Mouse (Mus musculus): ENCODE results near the gene Rnf144b. TPM values are rescaled to one million over a fixed set of nuclear protein-coding genes. Genes with fewer than 3 reads are reported as not detected.

The Rnf144b gene
- polyA plus RNA-seq, 1 experiment, result 1.3 TPM

GRCm38 (mm10) chr13:47121333-47121889, 1.0 kb upstream of the Rnf144b start:
- WGBS, result 51% methylated on average over 12 of the region's 12 CpGs
- DNase-seq (ENCODE audit: low read depth, low spot score), result no peak

GRCm38 (mm10) chr13:47124449-47124848, 2.0 kb downstream of the Rnf144b start:
- 52% methylated on average over 3 of the region's 3 CpGs for WGBS
- no peak for DNase-seq (ENCODE audit: low read depth, low spot score)

- WGBS, result 85% methylated on average over 6 of the region's 6 CpGs
Measured at GRCm38 (mm10) chr13:47124986-47125385, 2.5 kb downstream of the Rnf144b start.

GRCm38 (mm10) chr13:47125595-47125994, 3.1 kb downstream of the Rnf144b start:
- no peak for DNase-seq (ENCODE audit: low read depth, low spot score)
- 77% methylated on average over 5 of the region's 5 CpGs for WGBS

More at GRCm38 (mm10) chr13:47124986-47125385, 2.5 kb downstream of the Rnf144b start:
- no peak for DNase-seq (ENCODE audit: low read depth, low spot score)

- 65% methylated on average over 4 of the region's 4 CpGs for WGBS
Measured at GRCm38 (mm10) chr13:47129090-47129489, 6.6 kb downstream of the Rnf144b start.

GRCm38 (mm10) chr13:47133058-47133457, 10.6 kb downstream of the Rnf144b start:
- DNase-seq (ENCODE audit: low read depth, low spot score), result no peak
- WGBS, result 72% methylated on average over 8 of the region's 8 CpGs

More at GRCm38 (mm10) chr13:47129090-47129489, 6.6 kb downstream of the Rnf144b start:
- no peak for DNase-seq (ENCODE audit: low read depth, low spot score)

GRCm38 (mm10) chr13:47134836-47135235, 12.4 kb downstream of the Rnf144b start:
- WGBS, result 93% methylated on average over 7 of the region's 7 CpGs
- DNase-seq (ENCODE audit: low read depth, low spot score), result no peak

GRCm38 (mm10) chr13:47135741-47136140, 13.3 kb downstream of the Rnf144b start:
- no peak for DNase-seq (ENCODE audit: low read depth, low spot score)
- 76% methylated on average over 7 of the region's 7 CpGs for WGBS

- WGBS, result 59% methylated on average over 6 of the region's 6 CpGs
Measured at GRCm38 (mm10) chr13:47142764-47143163, 20.3 kb downstream of the Rnf144b start.

GRCm38 (mm10) chr13:47145939-47146338, 23.5 kb downstream of the Rnf144b start:
- WGBS, result 52% methylated on average over 9 of the region's 9 CpGs
- no peak for DNase-seq (ENCODE audit: low read depth, low spot score)

More at GRCm38 (mm10) chr13:47142764-47143163, 20.3 kb downstream of the Rnf144b start:
- DNase-seq (ENCODE audit: low read depth, low spot score), result no peak

- no peak for DNase-seq (ENCODE audit: low read depth, low spot score)
- 54% methylated on average over 7 of the region's 7 CpGs for WGBS
Measured at GRCm38 (mm10) chr13:47146388-47146787, 23.9 kb downstream of the Rnf144b start.

- WGBS, result 68% methylated on average over 11 of the region's 11 CpGs
- DNase-seq (ENCODE audit: low read depth, low spot score), result no peak
Measured at GRCm38 (mm10) chr13:47148573-47148972, 26.1 kb downstream of the Rnf144b start.

GRCm38 (mm10) chr13:47149993-47150392, 27.5 kb downstream of the Rnf144b start:
- no peak for DNase-seq (ENCODE audit: low read depth, low spot score)
- 75% methylated on average over 10 of the region's 10 CpGs for WGBS

- WGBS, result 91% methylated on average over 14 of the region's 14 CpGs
- DNase-seq (ENCODE audit: low read depth, low spot score), result no peak
Measured at GRCm38 (mm10) chr13:47151060-47151459, 28.6 kb downstream of the Rnf144b start.

GRCm38 (mm10) chr13:47152390-47152789, 29.9 kb downstream of the Rnf144b start:
- WGBS, result 35% methylated on average over 7 of the region's 7 CpGs
- DNase-seq (ENCODE audit: low read depth, low spot score), result peak; percentile 27

- WGBS, result 64% methylated on average over 5 of the region's 5 CpGs
- no peak for DNase-seq (ENCODE audit: low read depth, low spot score)
Measured at GRCm38 (mm10) chr13:47153206-47153605, 30.8 kb downstream of the Rnf144b start.

GRCm38 (mm10) chr13:47154866-47155265, 32.4 kb downstream of the Rnf144b start:
- WGBS, result 64% methylated on average over 4 of the region's 4 CpGs
- DNase-seq (ENCODE audit: low read depth, low spot score), result no peak

- 52% methylated on average over 5 of the region's 5 CpGs for WGBS
Measured at GRCm38 (mm10) chr13:47156841-47157240, 34.4 kb downstream of the Rnf144b start.

GRCm38 (mm10) chr13:47162001-47162400, 39.5 kb downstream of the Rnf144b start:
- DNase-seq (ENCODE audit: low read depth, low spot score), result no peak
- WGBS, result 68% methylated on average over 5 of the region's 5 CpGs

More at GRCm38 (mm10) chr13:47156841-47157240, 34.4 kb downstream of the Rnf144b start:
- DNase-seq (ENCODE audit: low read depth, low spot score), result no peak

- WGBS, result 73% methylated on average over 5 of the region's 5 CpGs
- DNase-seq (ENCODE audit: low read depth, low spot score), result no peak
Measured at GRCm38 (mm10) chr13:47164732-47165131, 42.3 kb downstream of the Rnf144b start.

GRCm38 (mm10) chr13:47165261-47165660, 42.8 kb downstream of the Rnf144b start:
- no peak for DNase-seq (ENCODE audit: low read depth, low spot score)
- 83% methylated on average over 2 of the region's 2 CpGs for WGBS

GRCm38 (mm10) chr13:47168484-47168883, 46.0 kb downstream of the Rnf144b start:
- 21% methylated on average over 11 of the region's 11 CpGs for WGBS
- no peak for DNase-seq (ENCODE audit: low read depth, low spot score)
